Mouse (Mus musculus): ENCODE measurements around the gene Fiz1.

Fiz1 gene

DNA sequence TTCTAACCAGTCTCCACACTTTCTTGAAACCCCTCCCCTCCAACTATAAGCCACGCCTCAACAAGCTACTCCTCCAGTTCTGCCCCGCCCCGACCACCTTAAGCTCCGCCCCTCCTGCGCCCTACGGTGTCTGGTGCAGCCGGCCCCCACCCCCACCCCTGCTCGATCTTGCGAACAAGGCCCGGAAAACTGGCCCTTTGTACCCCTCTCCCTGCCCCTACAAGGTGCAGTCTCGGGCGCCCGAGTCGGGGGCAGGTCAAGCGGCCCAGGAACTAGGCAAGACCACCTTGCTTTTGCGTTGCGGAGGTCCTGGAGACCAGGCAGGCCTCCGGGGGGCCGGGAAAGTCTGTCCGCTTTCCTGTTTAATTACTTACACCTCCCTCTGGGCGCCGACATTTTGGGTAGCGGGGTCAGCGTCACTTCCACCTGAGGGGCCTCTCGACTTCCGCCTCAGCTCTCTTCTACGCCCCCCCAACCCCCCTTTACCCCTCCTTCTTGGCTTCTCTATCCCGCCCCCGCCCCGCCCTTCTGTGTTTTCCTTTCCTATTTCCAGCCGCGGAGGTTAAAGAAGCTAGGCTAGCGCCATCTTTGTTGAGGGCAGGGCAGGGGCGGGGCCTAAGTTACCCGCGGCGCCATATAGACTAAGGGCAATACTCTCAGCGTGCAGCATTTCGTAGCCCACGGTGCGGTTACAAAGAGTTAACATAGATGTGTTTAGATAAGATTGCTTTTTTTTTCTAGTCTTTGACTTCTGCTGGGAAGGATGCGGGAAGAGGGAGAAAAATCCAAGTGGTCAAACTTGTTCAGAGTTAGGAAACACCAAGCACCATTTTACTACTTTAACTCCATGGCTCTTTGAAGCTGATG is at the start of gene Fiz1, which contains the start of gene Zfp524:
Gene Fiz1 (minus strand): TSS at position 447 of the 867 bp plus-strand sequence.
Gene Zfp524 (plus strand): TSS at position 165 of the 867 bp plus-strand sequence.
- peak; percentile 92 for DNase-seq (ENCODE audit: low read depth)

DNA sequence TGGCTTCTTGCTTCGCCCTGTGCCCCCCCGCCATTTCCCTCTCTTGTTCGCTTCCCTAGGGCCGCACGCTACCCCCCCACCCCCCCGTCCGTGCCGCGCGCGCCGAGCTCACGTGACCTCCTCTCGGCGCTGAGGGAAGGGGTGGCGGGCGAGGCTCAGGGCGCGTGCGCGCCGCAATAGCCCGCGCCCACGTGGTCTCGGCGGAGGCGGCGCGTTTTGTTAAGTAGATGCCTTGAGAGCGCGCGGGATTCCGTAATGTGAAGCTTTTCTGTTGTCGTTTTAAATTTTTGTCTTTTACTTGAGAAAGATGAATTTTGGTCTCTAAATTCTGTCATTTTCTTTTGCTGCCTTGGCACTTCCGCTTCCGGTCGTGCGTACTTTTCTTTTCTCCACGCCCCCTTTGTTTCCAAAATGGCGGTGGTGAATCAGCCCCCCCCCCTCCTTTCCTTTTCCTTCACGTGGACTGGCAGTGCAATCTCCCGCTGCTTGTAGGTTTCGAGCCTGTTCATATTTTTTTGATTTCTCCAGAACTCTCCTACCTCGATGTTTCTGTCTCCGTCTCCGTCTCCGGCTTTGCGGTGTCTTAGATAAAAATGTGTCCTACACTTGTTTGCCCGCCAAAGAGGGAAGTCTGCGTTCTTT is 48.0 kb upstream of the Fiz1 start:
- peak; percentile 54 for DNase-seq (ENCODE audit: low read depth)

GRCm38 (mm10) chr7:5061774-5062359 is 47.4 kb upstream of the Fiz1 start, which contains the start of gene U2af2:
TSS of gene U2af2 (plus strand) at chr7:5062143.
- DNase-seq (ENCODE audit: low read depth) = peak; percentile 44

DNA sequence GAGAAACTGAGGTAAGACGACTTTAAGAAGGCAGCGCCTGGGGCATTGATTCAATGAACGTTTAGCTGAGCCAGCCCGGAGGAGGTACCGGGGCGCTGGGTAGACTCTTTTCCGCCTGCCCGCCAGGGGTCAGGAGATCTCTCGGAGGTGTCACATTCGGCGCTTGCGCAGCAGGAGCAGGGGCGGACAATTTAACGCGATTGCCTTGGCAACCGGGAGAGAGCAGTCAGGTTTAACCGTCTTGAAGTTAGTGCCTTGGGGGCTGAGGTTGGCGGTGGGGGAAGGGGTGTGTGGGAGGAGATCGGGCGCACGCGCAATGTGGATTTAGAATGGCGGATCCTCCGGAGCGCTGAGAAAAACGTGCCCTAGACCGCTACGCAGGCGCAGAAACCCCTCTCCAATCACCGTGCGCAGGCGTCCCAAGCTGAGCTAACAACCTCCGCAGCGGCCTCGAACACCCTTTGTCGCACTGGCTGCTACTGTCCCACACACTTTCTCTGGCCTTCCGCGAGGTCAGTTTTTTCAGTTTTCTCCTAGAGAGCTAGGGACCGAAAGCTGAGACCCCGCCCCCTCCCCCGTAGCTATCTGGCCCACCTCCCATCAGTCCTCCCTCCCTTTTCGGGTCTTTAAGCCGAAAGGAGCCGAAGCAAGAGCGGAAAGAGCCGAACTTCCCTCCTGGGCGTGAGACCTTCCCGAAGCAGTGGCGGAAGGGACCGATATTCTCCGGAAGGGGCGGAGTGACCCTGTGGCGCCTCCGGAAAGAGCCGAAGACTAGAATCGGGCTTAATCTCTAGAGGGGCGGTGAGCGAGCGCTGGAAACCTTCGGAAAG is 46.7 kb upstream of the Fiz1 start:
- DNase-seq (ENCODE audit: low read depth) = peak; percentile 94

DNA sequence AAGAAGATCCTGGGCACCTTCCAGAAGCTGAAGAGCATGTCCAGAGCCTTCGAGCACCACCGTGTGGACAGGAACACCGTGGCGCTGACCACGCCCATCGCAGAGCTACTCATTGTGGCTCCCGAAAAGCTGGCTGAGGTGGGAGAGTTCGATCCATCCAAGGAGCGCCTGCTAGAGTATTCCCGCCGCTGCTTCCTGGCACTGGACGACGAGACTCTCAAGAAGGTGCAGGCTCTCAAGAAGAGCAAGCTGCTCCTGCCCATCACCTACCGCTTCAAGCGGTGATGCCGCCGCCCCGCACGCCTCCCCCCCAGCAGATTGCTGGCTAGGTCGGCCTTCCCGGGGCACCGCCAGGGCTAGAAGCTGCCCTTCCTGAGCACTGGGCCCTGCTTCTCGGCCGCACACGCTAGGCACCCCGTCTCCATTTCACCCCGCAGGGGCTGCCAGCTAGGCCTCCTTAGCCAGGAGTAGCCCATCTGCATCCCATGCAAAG is 45.8 kb upstream of the Fiz1 start:
- peak; percentile 62 for DNase-seq (ENCODE audit: low read depth)

- DNase-seq (ENCODE audit: low read depth) = no peak
Measured at GRCm38 (mm10) chr7:5059421-5059820, 44.9 kb upstream of the Fiz1 start.

- no peak for DNase-seq (ENCODE audit: low read depth)
Measured at GRCm38 (mm10) chr7:5058631-5059030, 44.1 kb upstream of the Fiz1 start.

DNA sequence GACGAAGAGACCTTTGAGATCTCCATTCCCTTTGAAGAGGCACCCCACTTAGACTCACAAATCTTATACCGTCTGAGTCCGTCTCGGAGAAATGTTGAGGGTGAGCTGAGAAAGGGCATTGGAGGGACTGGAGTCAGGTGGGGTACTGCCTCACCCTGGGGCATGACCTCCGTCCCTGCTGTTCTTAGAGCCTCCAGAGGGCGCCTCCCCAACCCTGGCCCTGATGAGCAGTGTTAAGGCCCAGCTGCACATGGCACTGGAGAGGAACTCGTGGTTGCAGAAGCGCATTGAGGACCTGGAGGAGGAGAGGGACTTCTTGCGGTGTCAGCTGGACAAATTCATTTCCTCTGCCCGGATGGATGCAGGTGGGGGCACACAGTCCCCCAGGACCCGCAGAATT is 43.3 kb upstream of the Fiz1 start:
- DNase-seq (ENCODE audit: low read depth) = no peak

DNA sequence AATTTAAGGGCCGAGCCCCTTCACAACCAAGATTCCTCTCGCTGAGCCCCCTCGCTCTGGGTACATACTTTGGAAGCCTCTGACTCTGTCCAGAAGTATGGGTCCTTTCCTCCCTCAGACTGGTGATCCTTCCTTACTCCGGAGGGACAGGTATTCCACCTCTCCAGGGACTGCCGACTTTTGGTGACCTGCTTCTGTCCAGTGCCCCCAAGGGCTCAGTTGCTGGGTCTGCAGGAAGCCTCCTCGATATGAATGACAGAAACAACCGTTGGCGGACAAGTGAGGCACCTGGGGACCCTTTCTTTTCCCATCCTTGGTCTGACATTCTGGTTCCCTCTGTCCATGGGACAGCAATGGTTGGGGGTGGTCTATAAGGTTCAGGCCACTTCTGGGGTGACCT is 42.9 kb upstream of the Fiz1 start:
- no peak for DNase-seq (ENCODE audit: low read depth)

DNA sequence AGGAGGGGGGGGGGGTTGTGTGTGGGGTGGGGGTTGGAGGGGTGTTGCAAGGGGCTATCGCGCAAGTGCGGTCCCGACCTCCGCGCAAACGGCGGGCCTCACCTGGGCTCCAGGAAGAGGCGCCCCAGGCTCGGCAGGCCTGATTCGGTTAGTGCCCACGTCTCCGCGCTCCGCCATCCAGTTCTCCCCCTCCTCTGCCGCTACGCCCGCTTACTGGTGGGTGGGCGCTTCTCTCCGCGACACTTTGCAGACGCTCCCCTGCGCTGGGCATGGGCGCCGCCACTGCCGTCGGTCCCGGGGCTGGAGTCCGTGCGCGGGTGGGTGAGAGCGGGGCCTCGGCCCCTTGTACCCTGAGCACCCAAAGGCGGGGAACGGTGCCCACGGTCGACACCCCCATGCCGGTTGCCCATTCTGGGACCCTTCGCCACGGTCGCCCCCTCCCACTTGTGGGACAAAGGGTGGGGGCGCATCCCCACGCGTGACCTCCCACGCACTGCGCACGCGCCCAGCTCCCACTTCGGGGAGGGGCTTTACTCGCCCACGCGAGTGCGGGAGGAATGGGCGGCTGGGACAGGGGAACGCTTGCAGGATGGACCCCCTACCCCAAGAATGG is 42.3 kb upstream of the Fiz1 start:
- no peak for DNase-seq (ENCODE audit: low read depth)

DNA sequence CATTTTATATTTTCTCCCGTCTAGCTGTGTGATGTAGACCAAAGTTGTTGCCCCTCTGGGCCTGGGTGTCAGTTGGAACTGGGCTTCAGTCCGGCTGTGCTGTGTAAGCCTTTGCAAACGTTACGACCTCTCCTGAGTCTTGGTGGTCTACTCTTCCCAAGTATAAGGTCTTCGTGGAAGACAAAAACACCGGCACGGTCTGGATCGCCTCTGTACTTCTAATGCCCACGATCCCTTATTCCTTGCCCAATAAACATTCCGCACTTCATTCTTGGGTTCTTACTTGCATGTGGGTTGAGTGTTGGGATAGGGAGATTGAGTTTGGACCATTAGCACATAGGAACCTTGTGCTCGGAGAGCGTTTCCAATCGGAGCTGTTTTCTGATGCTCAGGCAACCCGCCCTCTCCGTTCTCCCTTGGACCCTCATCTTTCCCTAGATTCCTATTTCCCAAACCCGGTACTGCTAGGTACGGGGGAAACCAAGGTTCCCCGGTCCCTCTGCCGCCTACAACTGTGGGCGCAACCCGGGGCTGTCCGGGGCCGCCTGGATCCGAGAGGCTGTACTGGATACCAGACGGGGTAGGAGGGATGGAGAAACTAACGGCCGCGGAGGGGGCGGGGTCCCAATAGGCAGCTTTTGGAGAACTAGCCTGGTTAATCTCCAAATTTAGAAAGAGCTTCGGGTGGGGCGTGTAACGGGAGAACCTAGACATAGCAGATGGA is 39.1 kb upstream of the Fiz1 start:
- no peak for DNase-seq (ENCODE audit: low read depth)

DNA sequence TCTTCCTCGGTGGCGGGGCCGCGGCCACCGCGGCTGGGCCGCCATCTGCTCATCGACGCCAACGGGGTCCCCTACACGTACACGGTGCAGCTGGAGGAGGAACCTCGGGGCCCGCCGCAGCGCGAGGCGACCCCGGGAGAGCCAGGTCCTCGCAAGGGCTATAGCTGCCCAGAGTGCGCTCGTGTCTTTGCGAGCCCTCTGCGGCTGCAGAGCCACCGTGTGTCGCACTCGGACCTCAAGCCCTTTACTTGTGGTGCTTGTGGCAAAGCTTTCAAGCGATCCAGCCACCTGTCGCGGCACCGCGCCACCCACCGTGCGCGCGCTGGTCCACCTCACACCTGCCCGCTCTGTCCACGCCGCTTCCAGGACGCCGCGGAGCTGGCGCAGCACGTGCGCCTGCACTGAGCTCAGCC is 38.4 kb upstream of the Fiz1 start:
- DNase-seq (ENCODE audit: low read depth) = no peak

DNA sequence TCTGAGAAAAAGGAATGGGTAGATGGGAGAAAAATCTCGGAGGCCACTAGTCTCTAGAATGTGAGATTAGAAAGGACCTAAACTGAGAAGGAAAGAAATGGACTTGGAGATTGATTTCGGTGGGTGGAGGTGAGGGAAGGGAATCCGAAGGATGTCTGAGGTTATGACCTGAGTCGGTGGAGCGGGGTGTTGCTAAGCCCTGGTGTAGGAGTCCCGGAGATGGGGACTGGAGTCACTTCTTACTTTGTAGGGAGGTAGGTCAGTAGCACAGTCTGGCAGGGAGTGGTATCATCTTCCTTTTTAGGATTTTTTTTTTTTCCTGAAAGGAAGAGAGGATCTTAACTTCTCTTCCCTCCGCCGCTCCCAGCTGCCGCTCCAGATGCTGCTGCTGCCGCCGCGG is 37.9 kb upstream of the Fiz1 start:
- DNase-seq (ENCODE audit: low read depth) = no peak

DNA sequence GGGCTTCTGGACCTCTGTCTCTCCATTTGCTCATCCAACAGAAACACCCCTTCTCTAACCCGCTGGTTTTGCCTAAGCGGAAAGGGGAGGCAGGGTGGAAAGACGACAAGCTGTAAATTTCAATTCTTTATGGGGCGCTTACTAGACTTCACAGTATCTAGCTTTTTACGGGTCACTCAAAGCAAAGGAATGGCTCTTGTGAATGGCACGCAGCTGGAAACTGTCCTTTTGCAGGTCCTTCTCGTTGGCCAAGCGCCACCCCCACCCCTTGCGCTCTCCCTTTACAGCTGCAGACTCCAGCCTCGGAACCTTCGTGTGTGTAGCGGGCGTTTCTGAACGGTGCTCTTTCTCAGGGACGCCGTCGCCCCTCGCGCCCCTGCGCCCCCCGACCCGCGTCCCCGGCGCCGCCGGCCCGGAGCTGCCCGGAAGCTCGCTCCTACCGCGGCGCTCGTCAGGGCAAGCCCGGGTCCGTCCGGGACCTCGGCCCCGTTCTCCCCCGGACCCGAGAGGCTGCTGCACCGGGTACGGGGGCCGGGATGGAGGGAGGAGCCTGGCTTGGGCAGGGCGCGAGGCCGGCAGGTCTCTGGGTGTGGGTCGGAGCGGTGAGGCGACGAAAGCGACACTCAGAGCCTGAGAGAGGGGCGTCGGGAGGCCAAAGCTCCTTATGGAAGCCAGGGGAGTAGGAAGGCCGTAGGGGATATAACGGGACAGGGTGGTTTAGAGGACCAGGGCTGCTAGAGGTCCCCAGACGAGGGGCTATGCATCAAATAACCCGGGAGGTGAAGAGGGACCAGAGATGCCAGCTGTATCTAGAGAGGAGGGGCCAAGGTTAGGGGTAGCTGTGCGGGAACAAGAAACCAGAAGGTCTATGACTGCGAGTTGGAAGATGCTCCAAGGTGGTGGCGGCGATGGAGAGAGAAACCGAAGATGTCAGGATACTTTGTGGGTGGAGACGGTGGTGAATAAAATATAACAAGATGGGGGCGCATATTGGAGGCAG is 37.0 kb upstream of the Fiz1 start, which contains the start of gene Zfp580:
Gene Zfp580 (plus strand): TSS at position 346 of the 1,000 bp plus-strand sequence.
- no peak for DNase-seq (ENCODE audit: low read depth)

- no peak for DNase-seq (ENCODE audit: low read depth)
Measured at GRCm38 (mm10) chr7:5047313-5047712, 32.8 kb upstream of the Fiz1 start.

GRCm38 (mm10) chr7:5046112-5046511 is 31.6 kb upstream of the Fiz1 start:
- no peak for DNase-seq (ENCODE audit: low read depth)

DNA sequence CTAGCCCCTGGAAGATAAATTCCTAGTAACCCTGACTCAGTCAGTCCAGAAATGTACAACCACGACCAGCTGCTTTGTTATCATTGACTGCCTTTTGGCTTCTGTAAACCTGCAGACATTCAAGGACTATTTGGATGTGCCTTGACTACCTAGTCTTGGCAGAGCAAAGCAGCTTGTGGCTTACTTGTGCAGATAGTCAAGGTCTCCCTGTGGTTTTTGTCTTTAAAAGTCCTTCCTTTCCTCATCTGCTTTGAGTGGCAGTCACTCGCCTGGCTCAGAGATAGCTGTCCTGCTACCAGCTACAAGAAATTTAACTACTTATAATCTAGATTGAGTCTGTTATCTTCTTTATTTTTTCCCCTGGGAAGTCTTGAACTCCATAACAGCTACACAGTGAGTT is 30.5 kb upstream of the Fiz1 start:
- DNase-seq (ENCODE audit: low read depth) = no peak

- DNase-seq (ENCODE audit: low read depth) = no peak
Measured at GRCm38 (mm10) chr7:5038940-5039339, 24.4 kb upstream of the Fiz1 start.

GRCm38 (mm10) chr7:5038109-5038732 is 23.7 kb upstream of the Fiz1 start, which contains the start of gene Zfp784:
TSS of gene Zfp784 (minus strand) at chr7:5038446.
- DNase-seq (ENCODE audit: low read depth) = peak; percentile 77

All from fibroblast of lung, adult 2 months (primary cell).